Mouse (Mus musculus) spleen, adult 2 months (tissue): ENCODE data around the gene Allc.
A peak's percentile ranks its signal among the peaks of the same experiment; 100 is the strongest.

Experiments used
- CTCF ChIP-seq: fragments of 200-500 bp; IDR thresholded peaks from 2 replicates; pipeline ENCODE4 v1.5.1; 2011; ENCODE audit warnings: mild to moderate bottlenecking, inconsistent platforms; ENCODE audit not compliant: insufficient read depth, insufficient read length, insufficient replicate concordance; ENCODE audit errors: extremely low read depth
- POLR2A ChIP-seq: fragments of 200-500 bp; IDR thresholded peaks from 2 replicates; pipeline ENCODE4 v1.6.1; 2011; ENCODE audit warnings: low read depth, low read length, inconsistent platforms

DNA sequence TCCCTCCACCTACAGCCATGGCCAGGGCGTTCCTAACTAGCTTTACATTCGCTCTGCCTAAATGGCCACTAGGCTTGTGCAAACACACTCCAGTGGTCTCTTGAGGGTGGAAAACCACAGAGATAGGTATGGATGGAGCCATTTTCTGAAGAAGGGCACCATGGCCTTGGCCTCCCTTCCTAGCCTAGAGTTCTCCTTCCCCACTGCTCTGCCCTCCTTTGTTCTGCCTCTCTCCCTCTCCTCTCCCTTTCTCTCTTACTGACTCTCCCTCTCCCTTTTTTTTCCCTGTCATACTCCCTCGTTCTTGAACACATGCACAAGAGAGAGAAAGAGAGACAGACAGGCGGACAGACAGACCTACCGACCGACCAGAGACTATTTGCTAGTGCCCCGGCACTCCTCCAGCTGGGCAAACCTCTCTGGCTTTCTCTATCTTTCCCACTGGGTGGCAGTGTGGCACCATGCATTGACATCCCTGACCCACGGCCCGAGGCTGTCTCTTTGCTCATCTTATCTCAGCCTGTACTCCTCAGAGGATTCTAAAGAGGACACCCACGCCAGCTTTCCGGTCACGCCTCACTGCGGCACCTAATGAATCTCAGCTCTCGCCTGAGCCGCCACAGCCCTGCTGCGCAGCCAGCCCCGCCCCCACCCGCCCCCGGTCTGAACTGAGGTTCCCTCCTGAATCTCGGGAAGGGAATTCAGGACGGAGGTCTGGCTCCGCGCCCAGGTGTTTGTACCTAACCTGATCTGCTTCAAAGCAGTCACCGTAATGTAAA is 7.0 kb upstream of the Allc start:
- TF ChIP-seq POLR2A = no peak
- peak; percentile 72; the same call in 1 of the 2 replicates for TF ChIP-seq CTCF
